Mouse (Mus musculus) testis, adult 2 months (tissue): ENCODE results near the gene Agpat2.

ENCODE experiments used
- CTCF ChIP-seq: fragments of 200-500 bp; IDR thresholded peaks from 2 replicates; pipeline ENCODE4 v1.5.1; 2012; ENCODE audit warnings: low read depth, mild to moderate bottlenecking, inconsistent platforms, low read length, moderate library complexity; ENCODE audit not compliant: control insufficient read depth, insufficient read depth, insufficient replicate concordance
- POLR2A ChIP-seq: fragments of 200-500 bp; IDR thresholded peaks from 2 replicates; pipeline ENCODE4 v1.6.1; 2012; ENCODE audit warnings: low read depth, mild to moderate bottlenecking, inconsistent platforms, low read length, moderate library complexity; ENCODE audit not compliant: control insufficient read depth

GRCm38 (mm10) chr2:26550777-26551176 is 53.4 kb downstream of the Agpat2 start:
- TF ChIP-seq CTCF (no peak), POLR2A (no peak)
